Mouse (Mus musculus) testis, adult 2 months (tissue): ENCODE data around the gene Tulp2.

ENCODE experiments used
- CTCF ChIP-seq: fragments of 200-500 bp; IDR thresholded peaks from 2 replicates; pipeline ENCODE4 v1.5.1; 2012; ENCODE audit warnings: low read depth, mild to moderate bottlenecking, inconsistent platforms, low read length, moderate library complexity; ENCODE audit not compliant: control insufficient read depth, insufficient read depth, insufficient replicate concordance
- POLR2A ChIP-seq: fragments of 200-500 bp; IDR thresholded peaks from 2 replicates; pipeline ENCODE4 v1.6.1; 2012; ENCODE audit warnings: low read depth, mild to moderate bottlenecking, inconsistent platforms, low read length, moderate library complexity; ENCODE audit not compliant: control insufficient read depth

- TF ChIP-seq CTCF (no peak), POLR2A (no peak)
Measured at GRCm38 (mm10) chr7:45553990-45554389, 72.3 kb downstream of the Tulp2 start.
